Mouse (Mus musculus): Measurements from ENCODE around the gene Spint2.

DNA sequence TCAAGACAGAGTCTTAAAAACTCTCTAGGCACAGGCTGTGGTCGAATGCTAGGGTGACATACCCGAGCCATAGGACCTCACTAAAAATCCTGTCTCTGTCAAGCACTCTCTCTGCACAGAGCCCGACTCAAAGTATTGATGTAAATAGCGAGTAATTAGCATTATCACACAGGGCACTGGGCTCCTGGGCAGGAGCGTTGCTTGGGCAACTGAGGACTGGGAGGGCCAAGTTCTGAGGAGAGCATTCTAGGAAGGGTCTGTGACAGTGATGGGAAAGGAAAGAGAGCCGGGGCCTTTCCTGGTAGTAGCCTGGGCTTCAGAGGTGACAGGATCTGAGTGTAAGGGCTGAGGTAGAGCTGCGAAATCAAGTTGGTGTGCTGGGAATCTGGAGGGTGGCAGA, 24.4 kb upstream of the Spint2 start:
- TF ChIP-seq CTCF (IDR thresholded peaks at IDR 0.05; ENCODE audit: borderline replicate concordance, control insufficient read depth, extremely low read depth, insufficient read depth, low read length, poor library complexity) (no peak), POLR2A (IDR thresholded peaks at IDR 0.05; ENCODE audit: control insufficient read depth, extremely low read depth, insufficient read depth, low read length, poor library complexity) (no peak)

Measured in thymus, adult 2 months (tissue).